Mouse (Mus musculus) hindbrain, embryonic 15.5 days (tissue): ENCODE measurements at regions not wholly inside any gene's neighbourhood (a gene's known extent, or its start where the extent isn't known, plus 50 kb on each side); places are given as distances from the start of the nearest gene placed in this dataset.
"Not testable (repeated sequence)": the region's sequence is repeated elsewhere in the genome, so short reads cannot be mapped to it uniquely, and the experiment has no call there.

Experiments
- ATAC-seq: fragments of 200-750 bp; cut with Nextera tagmentation; 2 replicates; pipeline ENCODE4 v1.8.0; 2017; ENCODE audit warnings: low read depth, moderate number of reproducible peaks, moderate TSS enrichment; ENCODE audit not compliant: low FRiP score
- H3K27ac ChIP-seq: fragments of 300-500 bp; sonication (generic); replicated peaks from 2 replicates; pipeline ENCODE4 v1.5.1; 2015; ENCODE audit warnings: mild to moderate bottlenecking, inconsistent platforms
- H3K27me3 ChIP-seq: fragments of 300-500 bp; sonication (generic); 2 replicates; pipeline ENCODE4 v1.6.1; 2015; ENCODE audit warnings: control low read depth, inconsistent platforms
- H3K36me3 ChIP-seq: fragments of 300-500 bp; sonication (generic); 2 replicates; pipeline ENCODE4 v1.6.1; 2015; ENCODE audit warnings: control low read depth, inconsistent platforms
- H3K4me1 ChIP-seq: fragments of 300-500 bp; sonication (generic); replicated peaks from 2 replicates; pipeline ENCODE4 v1.6.1; 2015; ENCODE audit warnings: control low read depth, inconsistent platforms
- H3K4me2 ChIP-seq: fragments of 300-500 bp; sonication (generic); 2 replicates; pipeline ENCODE4 v1.6.1; 2015; ENCODE audit warnings: moderate library complexity, mild to moderate bottlenecking, inconsistent platforms
- H3K4me3 ChIP-seq: fragments of 300-500 bp; sonication (generic); 2 replicates; pipeline ENCODE4 v1.5.1; 2015; ENCODE audit warnings: mild to moderate bottlenecking, inconsistent platforms
- H3K9ac ChIP-seq: fragments of 300-500 bp; sonication (generic); 2 replicates; pipeline ENCODE4 v1.6.1; 2015; ENCODE audit warnings: inconsistent platforms
- H3K9me3 ChIP-seq: fragments of 300-500 bp; sonication (generic); 2 replicates; pipeline ENCODE4 v1.6.1; 2016; ENCODE audit warnings: control low read depth, inconsistent platforms
- WGBS: fragments of 180-500 bp; shearing (Covaris S2); methylation state at CpG from one replicate; pipeline ENCODE4 v1.1.7; 2015; 5-methylcytosine and 5-hydroxymethylcytosine counted together

- H3K36me3 ChIP-seq, result no peaks in the 10 kb centered on the region
- no peak overlapping the region for H3K27ac ChIP-seq
- H3K4me2 ChIP-seq, result no peak overlapping the region
- H3K27me3 ChIP-seq, result no peaks in the 10 kb centered on the region
- no peaks in the 10 kb centered on the region for H3K4me1 ChIP-seq
- ATAC-seq, result no peak
- H3K9me3 ChIP-seq, result no peaks in the 10 kb centered on the region
- WGBS, result 81% methylated on average over 14 of the region's 14 CpGs
- H3K4me3 ChIP-seq, result no peak overlapping the region
- no peak overlapping the region for H3K9ac ChIP-seq
Observed at GRCm38 (mm10) chr1:161692836-161693767, 95.2 kb downstream of the Fasl start.

GRCm38 (mm10) chr1:161688946-161689345 lies 99.3 kb downstream of the Fasl start:
- no peaks in the 10 kb centered on the region for H3K9me3 ChIP-seq
- no peak overlapping the region for H3K27ac ChIP-seq
- H3K9ac ChIP-seq, result no peak overlapping the region
- no peaks in the 10 kb centered on the region for H3K36me3 ChIP-seq
- 31% methylated on average over 3 of the region's 3 CpGs for WGBS
- no peaks in the 10 kb centered on the region for H3K4me1 ChIP-seq
- H3K4me3 ChIP-seq, result no peak overlapping the region
- H3K27me3 ChIP-seq, result no peaks in the 10 kb centered on the region
- peak; percentile 59; the same call in 1 of the 2 replicates for ATAC-seq
- no peak overlapping the region for H3K4me2 ChIP-seq

DNA sequence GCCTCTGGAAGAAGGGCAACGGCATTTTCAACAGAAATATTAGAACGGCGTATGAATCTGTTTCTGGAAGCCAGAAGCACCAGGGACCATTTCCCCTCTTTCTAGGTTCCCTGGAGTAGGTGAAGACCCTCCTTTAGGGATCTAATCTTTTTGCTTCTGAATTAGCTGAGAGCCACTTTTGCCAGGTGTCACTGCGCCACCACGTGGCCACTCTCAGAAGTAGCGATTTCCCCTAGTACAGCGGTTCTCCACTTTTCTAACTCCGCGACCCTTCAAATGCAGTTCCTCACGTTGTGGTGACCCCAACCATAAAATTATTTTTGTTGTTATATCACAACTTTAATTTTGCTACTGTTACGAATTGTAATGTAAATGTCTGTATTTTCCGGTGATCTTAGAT lies 100.7 kb downstream of the Fasl start:
- no peak overlapping the region for H3K4me3 ChIP-seq
- H3K27ac ChIP-seq, result no peak overlapping the region
- WGBS, result 23% methylated on average over 12 of the region's 12 CpGs
- 0 out of 2 replicates have a peak overlapping the region, but pooled peaks have one; percentile 15 for H3K4me2 ChIP-seq
- no peaks in the 10 kb centered on the region for H3K36me3 ChIP-seq
- no peaks in the 10 kb centered on the region for H3K9me3 ChIP-seq
- H3K9ac ChIP-seq, result no peak overlapping the region
- H3K4me1 ChIP-seq, result no peaks in the 10 kb centered on the region
- no peak for ATAC-seq
- H3K27me3 ChIP-seq, result no peaks in the 10 kb centered on the region

- H3K9me3 ChIP-seq, result no peaks in the 10 kb centered on the region
- no peak overlapping the region for H3K4me3 ChIP-seq
- WGBS, result 86% methylated on average over 6 of the region's 6 CpGs
- H3K4me2 ChIP-seq, result no peak overlapping the region
- no peaks in the 10 kb centered on the region for H3K4me1 ChIP-seq
- H3K36me3 ChIP-seq, result no peaks in the 10 kb centered on the region
- H3K27ac ChIP-seq, result no peak overlapping the region
- no peak for ATAC-seq
- H3K27me3 ChIP-seq, result no peaks in the 10 kb centered on the region
- no peak overlapping the region for H3K9ac ChIP-seq
Observed at GRCm38 (mm10) chr1:161680558-161680957, 107.7 kb downstream of the Fasl start.

- 92% methylated on average over 5 of the region's 5 CpGs for WGBS
- H3K4me1 ChIP-seq, result no peaks in the 10 kb centered on the region
- H3K9me3 ChIP-seq, result no peaks in the 10 kb centered on the region
- no peak overlapping the region for H3K4me3 ChIP-seq
- no peaks in the 10 kb centered on the region for H3K27me3 ChIP-seq
- no peak overlapping the region for H3K9ac ChIP-seq
- H3K36me3 ChIP-seq, result no peaks in the 10 kb centered on the region
- H3K27ac ChIP-seq, result no peak overlapping the region
- ATAC-seq, result no peak
- H3K4me2 ChIP-seq, result no peak overlapping the region
Observed at GRCm38 (mm10) chr1:161670937-161671336, 117.4 kb downstream of the Fasl start.

DNA sequence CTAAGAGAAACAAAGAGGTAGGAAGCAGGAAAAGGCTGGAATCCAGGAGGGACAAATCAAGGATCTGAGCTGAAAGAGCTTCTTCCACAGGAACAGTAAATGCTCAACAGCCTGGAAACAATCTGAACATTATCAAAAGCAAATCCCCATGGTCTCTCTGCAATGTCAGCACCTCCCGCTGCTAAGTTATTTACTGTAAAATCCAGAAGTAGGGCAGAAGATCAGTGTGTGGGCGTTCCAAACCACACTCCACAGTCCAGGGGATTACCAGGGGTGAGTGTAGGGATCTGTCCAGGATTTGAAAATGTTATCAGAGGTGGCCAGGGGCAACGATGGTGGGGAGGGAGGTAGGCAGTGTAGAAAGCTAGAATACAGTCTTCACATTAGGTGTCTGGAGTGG lies 124.0 kb downstream of the Fasl start:
- Histone ChIP-seq H3K4me2 (no peak overlapping the region), H3K9ac (no peak overlapping the region), H3K9me3 (no peaks in the 10 kb centered on the region), H3K36me3 (no peaks in the 10 kb centered on the region), H3K4me3 (no peak overlapping the region), H3K4me1 (no peaks in the 10 kb centered on the region), H3K27ac (no peak overlapping the region), H3K27me3 (no peaks in the 10 kb centered on the region)
- no peak for ATAC-seq
- WGBS, result 64% methylated on average over 3 of the region's 3 CpGs

DNA sequence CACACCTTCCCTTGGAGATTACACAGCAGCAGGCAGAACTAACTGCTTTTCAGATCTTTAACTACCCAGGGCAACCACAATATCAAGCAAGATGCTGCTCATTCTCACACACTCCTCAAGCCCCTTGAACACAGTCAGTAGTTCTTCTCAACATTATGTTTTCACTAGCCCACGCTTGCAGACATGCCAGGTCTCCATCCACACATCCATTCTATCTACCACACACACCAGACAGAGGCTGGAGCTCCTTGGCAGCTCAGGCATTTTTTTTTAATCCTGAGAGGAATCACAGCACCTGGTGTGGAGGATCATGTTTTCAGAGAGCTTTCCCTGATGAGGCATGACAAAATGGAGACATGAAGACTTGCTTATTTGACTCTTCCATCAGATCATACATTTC lies 124.9 kb downstream of the Fasl start:
- Histone ChIP-seq H3K27ac (no peak overlapping the region), H3K4me1 (no peaks in the 10 kb centered on the region), H3K4me2 (no peak overlapping the region), H3K4me3 (no peak overlapping the region), H3K36me3 (no peaks in the 10 kb centered on the region), H3K27me3 (no peaks in the 10 kb centered on the region), H3K9ac (no peak overlapping the region), H3K9me3 (no peaks in the 10 kb centered on the region)
- ATAC-seq, result no peak
- WGBS, result 72% methylated on average over 1 of the region's 1 CpGs

GRCm38 (mm10) chr1:161662241-161662640 lies 126.1 kb downstream of the Fasl start:
- no peak overlapping the region for H3K27ac ChIP-seq

GRCm38 (mm10) chr1:161657511-161657910 lies 130.8 kb downstream of the Fasl start:
- WGBS, result 85% methylated on average over 1 of the region's 1 CpGs
- Histone ChIP-seq H3K36me3 (no peaks in the 10 kb centered on the region), H3K9me3 (no peaks in the 10 kb centered on the region), H3K4me2 (no peak overlapping the region), H3K9ac (no peak overlapping the region), H3K4me1 (no peaks in the 10 kb centered on the region), H3K4me3 (no peak overlapping the region), H3K27ac (no peak overlapping the region), H3K27me3 (no peaks in the 10 kb centered on the region)
- ATAC-seq, result no peak

More at GRCm38 (mm10) chr1:161662241-161662640, 126.1 kb downstream of the Fasl start:
- no peak overlapping the region for H3K4me2 ChIP-seq
- ATAC-seq, result no peak
- H3K36me3 ChIP-seq, result no peaks in the 10 kb centered on the region
- no peak overlapping the region for H3K4me3 ChIP-seq
- H3K27me3 ChIP-seq, result no peaks in the 10 kb centered on the region
- no peaks in the 10 kb centered on the region for H3K4me1 ChIP-seq
- H3K9me3 ChIP-seq, result no peaks in the 10 kb centered on the region
- WGBS, result 91% methylated on average over 2 of the region's 2 CpGs
- no peak overlapping the region for H3K9ac ChIP-seq

GRCm38 (mm10) chr1:161649387-161649786 lies 138.9 kb downstream of the Fasl start:
- no peaks in the 10 kb centered on the region for H3K27me3 ChIP-seq
- H3K36me3 ChIP-seq, result no peaks in the 10 kb centered on the region
- no peak overlapping the region for H3K4me2 ChIP-seq
- ATAC-seq, result no peak
- no peaks in the 10 kb centered on the region for H3K4me1 ChIP-seq
- no peaks in the 10 kb centered on the region for H3K9me3 ChIP-seq
- WGBS, result 67% methylated on average over 2 of the region's 2 CpGs
- no peak overlapping the region for H3K27ac ChIP-seq
- no peak overlapping the region for H3K4me3 ChIP-seq
- no peak overlapping the region for H3K9ac ChIP-seq

DNA sequence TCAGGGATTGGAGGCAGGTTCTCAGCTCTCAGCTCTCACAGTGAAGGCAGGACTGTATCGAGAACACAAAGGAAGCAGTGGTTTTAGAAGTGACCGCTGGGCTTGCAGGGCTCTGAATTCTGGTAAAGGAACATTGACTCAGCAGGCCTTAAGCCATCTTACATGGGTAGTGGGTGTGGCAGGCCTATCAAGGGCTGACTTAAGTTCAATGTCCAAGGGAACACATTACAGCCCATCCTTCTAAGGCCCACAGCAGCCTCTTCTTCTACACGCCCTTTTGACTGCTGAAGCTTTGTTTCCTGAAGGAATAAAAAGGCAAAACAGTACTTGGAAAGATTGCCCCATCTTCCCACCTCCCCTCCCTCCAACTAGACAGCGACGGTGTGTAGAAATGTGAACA lies 137.6 kb downstream of the Tnfsf18 start:
- ATAC-seq, result no peak
- Histone ChIP-seq H3K4me1 (no peaks in the 10 kb centered on the region), H3K9ac (no peak overlapping the region), H3K9me3 (no peaks in the 10 kb centered on the region), H3K4me3 (no peak overlapping the region), H3K27ac (no peak overlapping the region), H3K36me3 (no peaks in the 10 kb centered on the region), H3K27me3 (no peaks in the 10 kb centered on the region), H3K4me2 (no peak overlapping the region)
- 86% methylated on average over 5 of the region's 5 CpGs for WGBS

DNA sequence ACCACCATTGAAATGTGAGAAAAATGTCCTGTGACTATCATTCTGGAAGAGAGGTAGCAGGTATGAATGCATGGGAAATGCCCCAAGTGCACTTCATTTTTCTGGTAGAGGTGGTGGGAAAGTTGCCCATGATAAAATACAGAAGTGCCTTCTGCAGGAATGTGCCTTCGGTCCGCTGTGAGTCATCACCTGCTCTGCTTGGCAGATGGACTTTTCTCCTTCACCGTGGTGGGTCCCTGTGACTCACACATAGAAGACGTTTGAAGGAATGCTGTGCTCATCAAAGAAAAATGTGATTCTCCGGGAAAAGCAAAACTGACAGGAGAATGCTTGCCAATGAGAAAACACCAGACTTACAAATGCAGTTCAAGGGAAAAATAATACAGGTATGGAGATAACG lies 126.8 kb downstream of the Tnfsf18 start:
- H3K4me1 ChIP-seq, result no peaks in the 10 kb centered on the region
- ATAC-seq, result no peak
- H3K4me2 ChIP-seq, result no peak overlapping the region
- no peak overlapping the region for H3K4me3 ChIP-seq
- H3K9me3 ChIP-seq, result no peaks in the 10 kb centered on the region
- no peaks in the 10 kb centered on the region for H3K27me3 ChIP-seq
- H3K9ac ChIP-seq, result no peak overlapping the region
- 80% methylated on average over 6 of the region's 6 CpGs for WGBS
- no peak overlapping the region for H3K27ac ChIP-seq
- H3K36me3 ChIP-seq, result no peaks in the 10 kb centered on the region

DNA sequence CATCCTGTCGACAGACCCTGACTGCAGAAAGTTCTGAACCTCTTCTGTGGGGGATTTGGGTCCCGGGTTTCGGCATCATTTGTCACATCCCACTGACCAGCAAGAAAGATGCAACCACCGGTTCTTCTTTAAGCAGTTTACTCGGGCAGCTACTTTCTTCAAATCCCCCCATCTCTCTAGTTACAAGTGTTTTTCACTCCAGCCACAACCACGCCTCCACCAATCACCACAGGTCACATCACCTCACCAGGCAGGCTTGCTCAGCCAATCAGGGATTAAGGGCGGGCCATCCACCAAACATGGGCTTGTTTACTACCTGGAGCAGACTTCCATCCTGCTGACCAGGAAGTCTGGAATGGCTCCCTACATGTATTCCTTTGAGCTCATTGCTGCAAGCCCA lies 119.6 kb downstream of the Tnfsf18 start:
- not testable (repeated sequence) for H3K27me3 ChIP-seq, H3K4me1 ChIP-seq, H3K36me3 ChIP-seq, ATAC-seq, H3K27ac ChIP-seq, H3K9ac ChIP-seq, H3K4me2 ChIP-seq, H3K4me3 ChIP-seq, H3K9me3 ChIP-seq
- 92% methylated on average over 7 of the region's 7 CpGs for WGBS
